Mouse (Mus musculus): ENCODE data around the gene Tas1r2. TPM values are rescaled to one million over a fixed set of nuclear protein-coding genes. Genes with fewer than 3 reads are reported as not detected.

The Tas1r2 gene
- total RNA-seq, 4 experiments from 2014 or later: not detected

DNA sequence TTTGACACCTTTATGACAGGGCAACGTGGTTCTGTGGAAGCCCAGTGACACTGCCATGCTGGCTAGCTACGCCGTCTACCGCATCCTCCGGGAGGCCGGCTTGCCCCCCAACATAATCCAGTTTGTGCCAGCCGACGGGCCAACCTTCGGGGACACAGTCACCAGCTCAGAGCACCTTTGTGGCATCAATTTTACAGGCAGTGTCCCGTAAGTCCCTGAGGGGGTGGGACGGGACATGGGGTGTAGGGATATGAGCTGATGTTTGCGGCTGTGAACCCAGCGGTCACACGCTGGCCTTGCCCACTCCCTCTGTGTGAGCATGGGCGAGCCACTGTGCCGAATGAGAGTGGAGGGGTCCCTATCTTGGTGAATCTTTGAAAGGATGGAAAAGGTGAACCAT is 15.0 kb upstream of the Tas1r2 start:
- no peak for DNase-seq (ENCODE audit: low spot score in 2 of 2)

- no peak for DNase-seq (ENCODE audit: low spot score in 2 of 2)
These were observed 13.5 kb upstream of the Tas1r2 start for GRCm38 (mm10) chr4:139639801-139640200.

GRCm38 (mm10) chr4:139640333-139640732 is 13.0 kb upstream of the Tas1r2 start:
- DNase-seq (ENCODE audit: low spot score in 2 of 2): no peak

GRCm38 (mm10) chr4:139640775-139641174 is 12.6 kb upstream of the Tas1r2 start:
- DNase-seq (ENCODE audit: low spot score in 2 of 2): no peak

DNA sequence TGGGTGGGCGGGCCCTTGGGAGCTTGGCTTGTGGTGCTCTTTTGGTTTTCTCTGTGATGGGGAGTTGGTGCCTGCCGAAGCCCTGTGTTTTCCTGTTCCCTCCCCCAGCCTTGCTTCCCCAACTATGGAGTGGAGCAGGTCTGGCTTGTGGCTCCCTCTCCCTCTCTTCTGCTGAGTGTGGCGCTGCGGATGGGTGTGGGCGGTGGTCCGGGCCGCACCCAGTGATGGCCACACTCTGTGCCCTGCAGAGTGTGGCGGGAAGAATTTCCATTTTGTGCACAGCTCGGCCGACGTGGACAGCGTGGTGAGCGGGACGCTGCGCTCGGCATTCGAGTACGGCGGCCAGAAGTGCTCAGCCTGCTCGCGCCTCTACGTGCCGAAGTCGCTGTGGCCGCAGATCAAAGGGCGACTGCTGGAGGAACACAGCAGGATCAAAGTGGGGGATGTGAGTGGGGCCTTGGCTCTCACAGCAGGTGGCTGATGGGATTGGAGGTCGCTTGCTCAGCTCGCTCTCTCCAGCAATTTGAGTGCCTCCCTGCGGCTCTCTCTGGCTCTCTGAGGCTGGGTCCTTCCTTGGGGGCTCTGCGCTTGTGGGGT is 11.4 kb upstream of the Tas1r2 start:
- DNase-seq (ENCODE audit: low spot score in 2 of 2): no peak

DNA sequence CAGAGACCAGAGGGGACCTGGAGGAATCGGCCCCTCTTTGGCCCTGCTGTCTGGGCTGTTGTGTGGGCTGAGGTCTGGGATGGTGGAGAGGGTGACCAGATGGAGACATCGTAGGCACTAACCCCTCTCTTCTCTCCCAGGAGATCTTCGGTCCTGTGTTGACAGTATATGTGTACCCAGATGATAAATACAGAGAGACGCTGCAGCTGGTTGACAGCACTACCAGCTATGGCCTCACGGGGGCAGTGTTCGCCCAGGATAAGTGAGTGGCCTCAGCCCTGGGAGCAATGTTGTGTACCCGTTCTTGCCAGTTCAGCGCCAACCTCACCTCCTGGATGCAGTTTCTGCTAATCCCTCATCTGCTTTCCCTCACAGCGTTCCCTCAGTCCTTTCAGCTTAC is 9.4 kb upstream of the Tas1r2 start:
- peak in 1 of 2 experiments; percentile 83 for DNase-seq (ENCODE audit: low spot score in 2 of 2)

DNA sequence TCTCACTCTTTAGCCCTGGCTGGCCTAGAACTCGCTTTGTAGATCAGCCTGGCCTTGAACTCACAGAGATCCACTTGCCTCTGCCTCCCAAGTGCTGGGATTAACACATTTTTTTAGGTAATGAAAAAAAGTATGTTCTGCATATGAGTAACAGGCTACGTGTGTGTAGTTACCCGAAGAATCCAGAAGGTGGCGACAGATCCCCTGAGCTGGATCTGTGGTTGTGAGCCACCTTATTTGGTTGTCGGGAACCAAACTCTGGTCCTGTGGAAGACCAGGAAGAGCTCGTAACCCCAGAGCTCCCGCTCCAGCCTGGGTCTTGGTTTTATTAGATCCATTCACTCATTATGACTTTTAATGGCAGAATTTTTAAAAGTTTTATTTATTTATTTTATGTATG is 6.4 kb upstream of the Tas1r2 start:
- no peak for DNase-seq (ENCODE audit: low spot score in 2 of 2)

DNA sequence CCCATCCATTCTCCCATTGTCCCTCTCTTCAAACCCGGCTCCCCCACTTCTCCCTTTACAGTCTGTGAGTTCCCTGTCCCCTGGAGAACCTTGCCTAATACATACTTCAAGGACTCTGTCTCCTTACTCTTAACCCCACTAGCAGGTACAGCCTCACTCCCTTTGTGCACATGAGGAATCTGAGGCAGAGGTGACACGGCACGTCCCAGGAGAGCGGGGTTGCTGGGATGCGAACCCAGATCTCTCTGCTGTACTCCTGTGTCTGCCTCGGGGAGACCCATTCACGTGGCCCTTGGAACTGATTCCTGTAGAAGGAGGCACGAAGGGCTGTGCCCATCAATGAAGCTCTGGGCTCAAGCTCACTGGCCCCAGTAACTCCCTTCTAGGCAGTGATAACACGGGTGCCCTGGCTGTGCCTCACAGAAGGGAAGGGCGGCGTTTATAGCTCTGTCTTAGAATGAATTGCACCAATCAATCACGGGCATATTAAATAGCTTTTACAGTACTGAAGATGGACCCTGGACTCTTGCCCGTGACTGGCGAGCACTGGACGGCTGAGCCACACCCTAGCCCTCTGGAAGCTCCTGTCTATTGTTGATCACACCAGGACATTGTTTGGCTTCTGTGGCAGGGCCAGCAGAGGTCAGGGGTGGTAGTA is 3.1 kb upstream of the Tas1r2 start:
- DNase-seq (ENCODE audit: low spot score in 2 of 2): no peak

DNA sequence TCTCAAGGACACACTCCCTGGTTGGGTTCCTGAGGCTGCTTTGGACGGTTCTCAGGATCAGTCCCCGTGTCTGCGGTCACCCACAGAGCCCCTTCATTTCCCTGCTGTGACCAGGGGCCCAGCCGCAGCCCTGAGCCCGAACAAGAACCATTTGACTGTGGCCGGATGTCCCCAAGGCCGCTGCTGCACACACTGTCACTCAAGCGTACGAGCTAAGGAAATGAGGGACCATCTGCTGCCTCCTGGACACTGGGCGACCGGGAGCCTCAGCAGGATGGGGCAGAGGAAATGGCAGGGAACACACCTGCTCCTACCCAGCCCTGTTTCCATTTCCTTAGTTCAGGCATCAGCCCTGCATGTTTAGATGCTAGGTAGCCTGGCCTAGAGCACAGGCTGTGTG is 2.4 kb upstream of the Tas1r2 start:
- no peak for DNase-seq (ENCODE audit: low spot score in 2 of 2)

- no peak for DNase-seq (ENCODE audit: low spot score in 2 of 2)
These were observed 8.6 kb downstream of the Tas1r2 start for GRCm38 (mm10) chr4:139661897-139662296.

- no peak for DNase-seq (ENCODE audit: low spot score in 2 of 2)
These were observed 14.3 kb downstream of the Tas1r2 start for GRCm38 (mm10) chr4:139667632-139668031.

- peak in 1 of 2 experiments; percentile 7 for DNase-seq (ENCODE audit: low spot score in 2 of 2)
These were observed 16.5 kb downstream of the Tas1r2 start for GRCm38 (mm10) chr4:139669847-139670246.

GRCm38 (mm10) chr4:139675696-139676095 is 22.4 kb downstream of the Tas1r2 start:
- DNase-seq (ENCODE audit: low spot score in 2 of 2): no peak

- no peak for DNase-seq (ENCODE audit: low spot score in 2 of 2)
These were observed 30.6 kb downstream of the Tas1r2 start for GRCm38 (mm10) chr4:139683728-139684638.

DNA sequence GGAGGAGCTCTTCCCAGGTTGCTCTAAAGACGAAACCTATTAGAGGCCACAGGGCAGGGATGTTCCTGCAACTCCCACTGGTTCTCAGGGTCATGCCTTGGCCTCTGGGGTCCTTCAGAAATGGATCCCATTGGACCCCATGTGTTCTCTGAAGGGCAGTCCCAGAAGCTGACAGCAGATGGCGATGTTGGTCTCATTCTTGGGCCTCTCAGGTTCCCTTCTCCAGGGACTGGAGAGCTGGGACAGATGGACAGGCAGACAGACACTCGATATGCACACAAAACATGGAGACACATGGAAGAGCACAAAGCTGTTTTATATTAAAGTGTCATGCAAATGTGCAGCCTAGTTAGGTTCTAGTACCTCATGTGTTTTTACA is 31.3 kb downstream of the Tas1r2 start:
- DNase-seq (ENCODE audit: low spot score in 2 of 2): peak in 1 of 2 experiments; percentile 64

GRCm38 (mm10) chr4:139688058-139688457 is 34.7 kb downstream of the Tas1r2 start:
- no peak for DNase-seq (ENCODE audit: low spot score in 2 of 2)

GRCm38 (mm10) chr4:139689627-139690269 is 36.4 kb downstream of the Tas1r2 start:
- DNase-seq (ENCODE audit: low spot score in 2 of 2): no peak

GRCm38 (mm10) chr4:139693315-139693714 is 40.0 kb downstream of the Tas1r2 start:
- no peak for DNase-seq (ENCODE audit: low spot score in 2 of 2)

DNA sequence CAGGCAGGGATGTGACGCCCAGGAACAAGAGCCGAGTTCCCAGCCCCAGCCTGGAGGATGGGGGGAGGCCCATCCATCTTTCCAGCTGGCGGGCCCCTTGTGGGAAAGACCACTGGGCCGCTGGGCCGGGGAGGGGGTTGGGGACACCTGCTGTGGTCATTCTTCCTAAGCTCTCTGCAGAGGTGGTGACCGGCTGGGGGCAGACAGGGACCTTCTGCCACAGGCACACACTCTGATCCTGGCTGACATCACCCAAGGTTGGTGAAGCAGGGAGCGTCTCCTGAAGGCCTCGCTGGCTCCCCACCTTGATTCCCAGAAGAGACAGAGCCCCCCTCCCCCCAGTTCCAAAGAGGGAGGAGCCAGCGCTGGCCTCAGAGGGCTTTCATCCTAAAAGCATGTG is 44.4 kb downstream of the Tas1r2 start:
- no peak for DNase-seq (ENCODE audit: low spot score in 2 of 2)

- DNase-seq (ENCODE audit: low spot score in 2 of 2): no peak
These were observed 45.3 kb downstream of the Tas1r2 start for GRCm38 (mm10) chr4:139698602-139699001.

GRCm38 (mm10) chr4:139702914-139703313 is 49.6 kb downstream of the Tas1r2 start:
- DNase-seq (ENCODE audit: low spot score in 2 of 2): no peak

DNA sequence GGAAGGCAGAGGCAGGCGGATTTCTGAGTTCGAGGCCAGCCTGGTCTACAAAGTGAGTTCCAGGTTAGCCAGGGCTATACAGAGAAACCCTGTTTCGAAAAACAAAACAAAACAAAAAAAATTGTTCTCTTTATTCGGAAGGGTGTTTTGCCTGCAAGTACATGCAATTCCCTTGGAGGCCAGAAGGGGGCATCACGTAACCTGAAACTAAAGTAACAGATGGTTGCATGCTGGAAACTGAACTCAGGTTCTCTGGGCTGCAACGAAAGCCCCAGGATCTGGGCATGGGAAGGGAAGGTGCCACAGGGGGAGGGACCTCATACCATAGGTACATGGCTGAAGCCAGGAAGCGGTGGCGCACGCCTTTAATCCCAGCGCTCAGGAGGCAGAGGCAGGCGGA is 50.1 kb downstream of the Tas1r2 start:
- DNase-seq (ENCODE audit: low spot score in 2 of 2): no peak

Data from left cerebral cortex, adult 8-10 months (tissue).